Mouse (Mus musculus): ENCODE data around the gene Scamp1. TPM values are rescaled to one million over a fixed set of nuclear protein-coding genes. Genes with fewer than 3 reads are reported as not detected.

The Scamp1 gene
- polyA plus RNA-seq, 1 experiment from 2014 or later, result 25.5 TPM

DNA sequence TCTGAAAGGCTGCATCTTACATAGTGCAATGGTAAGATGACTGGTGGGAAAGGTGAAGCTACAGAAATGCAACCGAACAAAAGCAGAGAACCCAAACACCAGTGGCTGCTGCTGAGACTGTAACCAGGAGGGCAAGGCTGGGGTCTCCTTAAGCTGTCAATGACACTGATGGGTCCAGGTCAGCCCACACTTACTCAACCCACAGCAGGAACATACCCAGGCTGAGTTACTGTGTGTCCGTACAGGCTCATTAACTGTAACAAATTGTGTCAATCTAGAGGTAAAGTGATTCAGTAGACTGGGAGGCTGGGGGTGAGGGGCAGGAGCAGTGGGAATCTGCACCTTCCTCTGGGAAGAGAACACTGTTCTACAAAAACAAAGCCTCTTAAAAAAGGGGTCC, 42.8 kb downstream of the Scamp1 start:
- 83% methylated on average over 2 of the region's 2 CpGs for WGBS
- H3K36me3 ChIP-seq, result no peaks in the 10 kb centered on the region
- H3K9me3 ChIP-seq (replicated peaks), result no peaks in the 10 kb centered on the region
- H3K4me1 ChIP-seq, result peaks cover 24% of the 10 kb centered on the region
- no peaks in the 10 kb centered on the region for H3K27me3 ChIP-seq (ENCODE audit: low read depth, poor library complexity, severe bottlenecking)
- H3K4me3 ChIP-seq, result no peak overlapping the region
- DNase-seq (ENCODE audit: low spot score), result no peak
- H3K27ac ChIP-seq (replicated peaks), result no peak overlapping the region

DNA sequence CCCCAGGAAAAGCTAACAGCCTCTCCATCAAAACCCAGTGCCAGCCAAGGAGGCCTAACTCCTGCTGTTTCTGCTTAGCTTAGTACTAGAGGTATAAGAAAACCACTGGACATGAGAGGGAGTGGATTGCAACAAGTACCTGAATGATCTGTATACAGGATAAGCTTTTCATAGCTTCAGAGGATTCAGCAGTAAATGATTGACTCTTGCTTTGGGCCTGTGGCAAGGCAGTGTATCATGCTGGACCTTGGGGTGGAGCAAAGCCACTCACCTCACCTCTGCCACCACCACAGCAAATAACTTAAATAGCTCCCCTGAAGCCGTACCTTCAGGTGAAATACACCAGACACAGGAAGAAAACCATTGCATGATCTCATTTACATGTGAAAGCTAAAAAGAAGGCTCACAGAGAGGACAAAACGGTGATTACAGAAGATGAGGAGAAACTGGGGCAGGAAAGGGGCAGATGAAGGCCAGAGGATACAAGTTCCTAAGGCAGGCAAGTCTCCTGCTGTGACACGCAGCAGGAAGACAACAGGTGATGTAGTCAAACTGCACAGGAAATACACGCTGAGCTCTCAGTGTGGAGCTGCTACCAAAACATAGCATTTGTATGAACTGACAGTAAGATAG, 43.6 kb downstream of the Scamp1 start:
- Histone ChIP-seq H3K27me3 (ENCODE audit: low read depth, poor library complexity, severe bottlenecking) (no peaks in the 10 kb centered on the region), H3K4me1 (peaks cover 24% of the 10 kb centered on the region), H3K9me3 (replicated peaks) (no peaks in the 10 kb centered on the region), H3K4me3 (no peak overlapping the region), H3K27ac (replicated peaks) (no peak overlapping the region), H3K36me3 (no peaks in the 10 kb centered on the region)
- 52% methylated on average over 4 of the region's 4 CpGs for WGBS
- DNase-seq (ENCODE audit: low spot score), result no peak

DNA sequence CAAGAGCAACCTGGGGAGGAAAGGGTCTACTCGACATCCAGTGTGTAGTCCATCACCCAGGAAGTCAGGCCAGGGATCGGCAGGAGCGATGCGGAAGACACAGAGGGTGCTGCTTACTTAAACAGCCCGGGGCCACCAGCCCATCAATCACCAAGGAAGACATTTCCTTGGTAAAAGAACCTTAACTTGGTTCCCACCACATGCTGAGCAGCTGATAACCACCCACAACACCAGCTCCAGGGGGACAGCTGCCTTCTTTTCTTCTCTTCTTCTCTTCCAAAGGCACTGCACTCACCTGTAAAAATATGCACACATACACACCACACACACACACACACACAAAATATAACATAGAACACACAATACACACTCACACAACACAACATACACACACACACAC, 44.8 kb downstream of the Scamp1 start:
- no peaks in the 10 kb centered on the region for H3K27me3 ChIP-seq (ENCODE audit: low read depth, poor library complexity, severe bottlenecking)
- WGBS, result 75% methylated on average over 5 of the region's 5 CpGs

DNA sequence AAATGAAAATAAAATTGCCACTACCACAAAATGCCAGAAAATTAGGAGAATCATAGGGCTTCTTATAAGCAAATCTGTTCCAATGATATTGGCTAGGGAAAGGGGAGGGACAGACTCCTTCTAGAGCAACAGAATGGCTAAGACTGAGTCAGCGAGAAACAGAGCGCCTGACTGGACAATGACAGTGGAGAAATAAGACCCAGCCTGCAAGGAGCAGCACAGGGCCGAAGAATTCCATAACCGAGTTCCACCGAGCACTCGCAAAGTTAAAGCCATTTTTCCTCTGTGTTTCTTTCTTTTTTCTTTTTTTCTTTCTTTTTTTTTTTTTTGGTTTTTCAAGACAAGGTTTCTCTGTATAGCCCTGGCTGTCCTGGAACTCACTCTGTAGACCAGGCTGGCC, 45.5 kb downstream of the Scamp1 start:
- H3K9me3 ChIP-seq (replicated peaks), result no peaks in the 10 kb centered on the region
- no peaks in the 10 kb centered on the region for H3K27me3 ChIP-seq (ENCODE audit: low read depth, poor library complexity, severe bottlenecking)
- H3K27ac ChIP-seq (replicated peaks), result no peak overlapping the region
- no peaks in the 10 kb centered on the region for H3K36me3 ChIP-seq
- no peak for DNase-seq (ENCODE audit: low spot score)
- WGBS, result 85% methylated on average over 6 of the region's 6 CpGs
- H3K4me1 ChIP-seq, result peaks cover 22% of the 10 kb centered on the region
- H3K4me3 ChIP-seq, result no peak overlapping the region

More for the DNA sequence above, 44.8 kb downstream of the Scamp1 start:
- H3K36me3 ChIP-seq, result no peaks in the 10 kb centered on the region
- H3K4me1 ChIP-seq, result peaks cover 24% of the 10 kb centered on the region
- no peak overlapping the region for H3K4me3 ChIP-seq
- no peak overlapping the region for H3K27ac ChIP-seq (replicated peaks)
- H3K9me3 ChIP-seq (replicated peaks), result no peaks in the 10 kb centered on the region
- no peak for DNase-seq (ENCODE audit: low spot score)

DNA sequence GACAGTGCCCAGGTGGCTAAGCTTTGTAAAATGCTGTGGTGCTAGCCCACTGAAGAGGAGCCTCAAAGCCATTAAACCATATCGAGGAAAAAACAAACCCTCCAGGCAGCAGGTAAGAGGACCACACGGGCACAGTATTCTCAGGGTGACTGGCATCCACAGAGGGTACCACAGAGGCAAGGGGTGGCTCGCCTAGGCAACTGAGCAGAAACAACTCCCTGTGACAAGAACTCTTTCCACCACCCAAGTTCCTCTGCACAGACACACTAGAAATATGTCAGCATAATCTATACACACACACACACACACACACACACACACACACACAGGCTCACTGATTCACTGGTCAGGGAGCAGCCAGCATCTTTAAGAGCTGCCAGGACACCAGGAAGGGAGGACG, 46.2 kb downstream of the Scamp1 start:
- no peaks in the 10 kb centered on the region for H3K36me3 ChIP-seq
- no peak for DNase-seq (ENCODE audit: low spot score)
- H3K27ac ChIP-seq (replicated peaks), result peak overlapping the region; percentile 56; the same call in 1 of the 2 replicates
- H3K27me3 ChIP-seq (ENCODE audit: low read depth, poor library complexity, severe bottlenecking), result no peaks in the 10 kb centered on the region
- H3K9me3 ChIP-seq (replicated peaks), result no peaks in the 10 kb centered on the region
- H3K4me3 ChIP-seq, result no peak overlapping the region
- 61% methylated on average over 4 of the region's 4 CpGs for WGBS
- H3K4me1 ChIP-seq, result peaks cover 22% of the 10 kb centered on the region

DNA sequence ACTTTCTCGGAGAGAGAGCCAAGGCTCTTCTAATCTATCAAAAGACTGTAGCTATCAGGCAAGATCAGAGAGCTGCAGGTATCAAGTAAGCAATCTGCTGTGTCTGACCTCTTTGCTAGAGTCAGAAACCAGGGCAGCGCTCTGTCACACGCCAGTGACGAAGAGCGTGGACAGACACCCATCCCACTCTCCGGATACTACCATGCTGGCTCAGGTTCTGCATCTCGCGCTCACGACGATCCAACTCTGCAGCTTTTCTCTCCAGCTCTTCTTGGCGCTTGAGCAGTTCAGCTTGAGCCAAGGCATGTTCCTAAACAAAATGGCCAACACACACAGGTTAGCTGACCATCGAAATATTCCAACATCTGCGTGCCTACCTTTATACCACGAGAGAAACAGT, 53.8 kb downstream of the Scamp1 start:
- H3K27ac ChIP-seq (replicated peaks), result no peak overlapping the region
- no peaks in the 10 kb centered on the region for H3K9me3 ChIP-seq (replicated peaks)
- H3K4me3 ChIP-seq, result no peak overlapping the region
- 92% methylated on average over 14 of the region's 14 CpGs for WGBS
- H3K27me3 ChIP-seq (ENCODE audit: low read depth, poor library complexity, severe bottlenecking), result no peaks in the 10 kb centered on the region
- DNase-seq (ENCODE audit: low spot score), result no peak
- peaks cover 4% of the 10 kb centered on the region; the same call in 1 of the 2 replicates for H3K36me3 ChIP-seq
- H3K4me1 ChIP-seq, result peaks cover 8% of the 10 kb centered on the region

DNA sequence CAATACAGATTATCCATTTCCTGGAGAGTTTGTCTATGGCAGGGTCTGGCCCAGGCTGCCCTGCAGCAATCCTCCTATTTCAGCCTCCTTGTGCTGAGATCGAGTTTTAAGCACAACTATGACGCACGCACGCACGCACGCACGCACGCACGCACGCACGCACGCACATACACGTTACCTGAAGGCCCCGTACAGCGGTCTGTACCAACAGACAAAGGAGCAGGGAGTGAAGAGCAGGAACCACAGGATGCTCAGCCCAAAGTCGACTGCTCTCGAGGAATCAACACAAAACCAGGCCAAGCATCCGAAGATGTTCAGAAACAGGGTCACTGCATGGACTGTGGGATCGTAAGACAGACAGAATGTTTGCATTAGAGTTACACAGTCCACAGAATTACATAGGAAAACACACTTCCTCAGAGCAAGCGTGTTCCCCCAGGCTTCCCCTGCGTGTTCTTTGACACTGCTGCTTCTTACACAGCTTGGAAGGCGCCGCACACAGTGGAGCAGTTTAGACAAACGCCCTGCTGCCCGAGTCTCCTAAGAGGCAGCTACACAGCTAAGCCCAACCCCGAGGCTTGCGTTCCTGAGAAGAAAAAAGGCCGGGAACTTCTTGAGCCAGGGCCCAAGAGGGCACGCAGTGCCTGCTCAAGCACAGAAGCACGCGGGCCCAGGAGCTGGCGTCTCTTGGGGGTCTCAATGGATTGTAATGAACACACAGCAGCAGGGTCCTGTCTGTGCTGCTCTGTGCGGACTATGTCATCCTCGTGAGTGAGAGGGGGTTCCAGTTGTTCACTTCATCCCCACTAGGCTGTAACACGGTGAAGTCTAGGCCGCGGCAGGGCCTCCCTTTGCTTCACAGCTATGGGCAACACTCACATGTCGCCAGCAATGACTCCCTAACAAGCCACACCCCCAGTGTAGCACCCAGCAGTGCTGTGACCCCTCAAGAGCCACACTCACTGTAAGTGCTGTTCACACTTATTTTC, 60.6 kb downstream of the Scamp1 start:
- Histone ChIP-seq H3K27me3 (ENCODE audit: low read depth, poor library complexity, severe bottlenecking) (no peaks in the 10 kb centered on the region), H3K27ac (replicated peaks) (no peak overlapping the region), H3K9me3 (replicated peaks) (no peaks in the 10 kb centered on the region), H3K4me1 (peaks cover 8% of the 10 kb centered on the region), H3K4me3 (no peak overlapping the region), H3K36me3 (peaks cover 17% of the 10 kb centered on the region)
- WGBS, result 93% methylated on average over 38 of the region's 38 CpGs
- DNase-seq (ENCODE audit: low spot score), result no peak

DNA sequence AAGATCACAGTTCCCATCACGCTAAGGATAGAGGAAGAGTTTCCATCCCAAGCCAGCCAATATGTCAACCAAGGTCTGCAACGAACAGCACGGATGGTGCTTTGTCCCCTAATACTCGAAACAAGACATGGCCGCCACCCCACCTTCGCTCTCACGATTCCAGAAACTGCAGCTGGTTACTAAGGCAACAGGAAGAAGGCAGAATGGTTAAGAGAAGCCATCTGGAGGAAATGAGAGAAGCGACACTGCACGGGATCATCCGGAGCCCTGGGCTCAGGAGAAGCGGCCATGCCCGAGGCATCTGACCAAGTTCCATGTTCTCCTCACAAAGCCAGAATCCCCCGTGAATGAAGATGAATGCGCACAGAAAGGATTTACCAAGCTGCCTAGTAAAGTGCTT, 62.0 kb downstream of the Scamp1 start:
- no peaks in the 10 kb centered on the region for H3K27me3 ChIP-seq (ENCODE audit: low read depth, poor library complexity, severe bottlenecking)
- no peak overlapping the region for H3K27ac ChIP-seq (replicated peaks)
- H3K9me3 ChIP-seq (replicated peaks), result no peaks in the 10 kb centered on the region
- DNase-seq (ENCODE audit: low spot score), result no peak
- H3K4me3 ChIP-seq, result no peak overlapping the region
- H3K36me3 ChIP-seq, result peaks cover 17% of the 10 kb centered on the region
- WGBS, result 91% methylated on average over 14 of the region's 14 CpGs
- peaks cover 4% of the 10 kb centered on the region; the same call in 1 of the 2 replicates for H3K4me1 ChIP-seq

DNA sequence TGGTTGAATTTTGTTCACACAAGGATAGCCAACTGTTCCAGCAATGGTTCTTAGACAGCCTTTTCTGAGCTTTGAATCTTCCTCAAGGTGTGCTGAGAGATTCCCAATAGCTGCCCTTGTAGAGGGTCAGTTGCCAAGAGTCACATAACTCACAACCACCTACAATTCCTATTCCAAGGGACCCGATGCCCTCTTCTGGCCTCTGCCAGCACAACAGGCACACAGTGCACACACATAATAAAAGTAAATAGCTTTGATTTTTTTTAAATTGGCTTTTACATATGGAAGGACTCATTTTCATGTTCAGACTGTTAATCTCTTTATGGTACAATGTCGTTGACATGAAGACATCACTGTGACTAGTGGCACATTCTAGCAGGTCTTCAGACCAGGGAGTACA, 72.9 kb downstream of the Scamp1 start:
- Histone ChIP-seq H3K27me3 (ENCODE audit: low read depth, poor library complexity, severe bottlenecking) (no peaks in the 10 kb centered on the region), H3K4me3 (no peak overlapping the region), H3K9me3 (replicated peaks) (peaks cover 10% of the 10 kb centered on the region; the same call in 1 of the 2 replicates), H3K4me1 (peaks cover 7% of the 10 kb centered on the region), H3K27ac (replicated peaks) (no peak overlapping the region), H3K36me3 (peaks cover 21% of the 10 kb centered on the region)
- WGBS, result 92% methylated on average over 2 of the region's 2 CpGs
- DNase-seq (ENCODE audit: low spot score), result no peak

DNA sequence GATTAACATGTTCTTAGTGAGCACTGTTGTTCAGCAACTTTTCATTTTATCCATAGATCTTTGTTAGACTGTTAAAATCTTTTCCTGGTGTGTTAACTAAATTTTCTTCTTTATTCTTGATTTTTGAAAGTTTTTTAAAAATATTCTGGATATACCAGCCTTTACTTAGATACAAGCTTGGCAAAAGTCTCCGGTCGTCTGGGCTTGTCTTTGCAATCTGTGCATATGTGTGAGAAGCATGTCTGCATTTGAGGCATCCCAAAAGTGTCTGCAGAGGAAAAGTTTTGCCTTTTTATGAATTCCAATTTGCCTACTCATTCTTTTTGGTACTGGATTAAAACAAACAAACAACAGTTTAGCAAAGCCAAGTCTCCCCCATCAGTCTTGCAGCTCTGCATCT, 73.5 kb downstream of the Scamp1 start:
- peaks cover 21% of the 10 kb centered on the region for H3K36me3 ChIP-seq
- DNase-seq (ENCODE audit: low spot score), result no peak
- no peak overlapping the region for H3K27ac ChIP-seq (replicated peaks)
- 90% methylated on average over 2 of the region's 2 CpGs for WGBS
- H3K27me3 ChIP-seq (ENCODE audit: low read depth, poor library complexity, severe bottlenecking), result no peaks in the 10 kb centered on the region
- no peak overlapping the region for H3K4me3 ChIP-seq
- peaks cover 7% of the 10 kb centered on the region for H3K4me1 ChIP-seq
- H3K9me3 ChIP-seq (replicated peaks), result peaks cover 10% of the 10 kb centered on the region; the same call in 1 of the 2 replicates

DNA sequence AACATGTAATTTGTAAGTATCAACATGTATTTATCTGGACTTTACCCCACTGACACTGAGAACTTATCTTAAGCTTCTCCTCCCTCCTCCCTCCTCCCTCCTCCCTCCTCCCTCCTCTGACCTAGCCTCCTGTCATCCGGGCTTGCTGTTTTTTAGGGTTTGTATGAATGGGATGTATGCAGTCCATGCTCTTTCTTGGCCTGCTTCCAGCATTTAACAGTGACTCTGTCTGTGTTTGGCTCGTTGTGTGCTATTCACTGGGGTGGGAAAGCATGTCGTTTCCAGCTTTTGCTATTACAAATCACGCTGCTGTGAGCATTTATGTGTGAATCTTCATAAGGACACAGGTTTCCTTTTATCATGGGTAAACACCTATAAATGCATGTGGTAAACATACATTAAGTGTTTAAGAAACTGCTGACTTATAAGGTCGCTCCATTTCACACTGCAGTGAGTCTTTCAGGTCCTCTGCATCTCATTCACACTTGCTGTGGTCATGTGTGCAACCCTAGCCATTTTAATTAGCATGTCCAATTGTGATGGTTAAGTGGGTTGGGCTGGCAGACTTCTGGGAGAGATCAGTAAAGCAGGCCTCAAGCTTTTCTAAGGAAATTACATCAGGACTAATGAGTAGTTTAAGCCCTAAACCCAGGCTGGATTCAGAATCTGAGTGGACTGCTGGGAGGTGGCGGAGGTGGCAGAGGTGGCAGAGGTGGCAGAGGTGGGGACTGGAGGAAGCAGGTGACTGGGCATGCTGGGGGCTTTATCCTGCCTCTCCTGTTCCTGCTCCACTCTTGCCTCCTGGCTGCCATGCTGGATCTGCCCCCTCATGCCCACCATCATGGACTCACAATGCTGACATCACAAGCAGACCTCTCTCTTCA, 74.2 kb downstream of the Scamp1 start:
- Histone ChIP-seq H3K27ac (replicated peaks) (no peak overlapping the region), H3K36me3 (peaks cover 21% of the 10 kb centered on the region), H3K4me1 (peaks cover 7% of the 10 kb centered on the region), H3K9me3 (replicated peaks) (peaks cover 10% of the 10 kb centered on the region; the same call in 1 of the 2 replicates), H3K4me3 (no peak overlapping the region), H3K27me3 (ENCODE audit: low read depth, poor library complexity, severe bottlenecking) (no peaks in the 10 kb centered on the region)
- WGBS, result 79% methylated on average over 6 of the region's 6 CpGs
- no peak for DNase-seq (ENCODE audit: low spot score)

DNA sequence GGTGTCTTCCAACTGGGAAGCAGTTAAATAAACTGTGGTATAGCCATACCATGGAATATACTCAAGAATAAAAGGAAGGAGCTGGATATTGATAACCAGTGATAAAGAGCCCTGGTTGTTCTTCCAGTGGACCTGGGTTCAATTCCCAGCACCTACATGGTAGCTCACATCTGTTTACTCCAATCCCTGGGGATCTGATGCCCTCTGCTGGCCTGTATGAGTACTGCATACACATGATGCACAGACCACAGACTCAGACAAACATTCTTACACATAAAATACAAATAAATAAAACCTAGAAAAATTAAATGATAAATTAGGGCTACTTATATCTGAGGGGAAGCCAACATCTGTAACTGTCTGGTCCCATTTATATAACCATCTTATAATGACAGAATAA, 76.8 kb downstream of the Scamp1 start:
- Histone ChIP-seq H3K27ac (replicated peaks) (no peak overlapping the region), H3K36me3 (peaks cover 23% of the 10 kb centered on the region), H3K4me1 (peaks cover 7% of the 10 kb centered on the region), H3K27me3 (ENCODE audit: low read depth, poor library complexity, severe bottlenecking) (no peaks in the 10 kb centered on the region), H3K9me3 (replicated peaks) (peaks cover 10% of the 10 kb centered on the region; the same call in 1 of the 2 replicates), H3K4me3 (no peak overlapping the region)
- no peak for DNase-seq (ENCODE audit: low spot score)
